Mouse (Mus musculus) frontal cortex, adult 2 months (tissue): ENCODE measurements at regions not wholly inside any gene's neighbourhood (a gene's known extent, or its start where the extent isn't known, plus 50 kb on each side); places are given as distances from the start of the nearest gene placed in this dataset.
A peak's percentile ranks its signal among the peaks of the same experiment; 100 is the strongest.

ENCODE experiments used
- DNase-seq, 2 experiments: peaks; one replicate each; pipeline ENCODE4 v3.0.0; 2022; ENCODE audit warnings: low spot score in 1 of 2; ENCODE audit errors: extremely low spot score in 1 of 2

- peak; percentile 2 to 21 for DNase-seq
These were observed 1302.8 kb upstream of the Tyrp1 start for GRCm38 (mm10) chr4:79530968-79531620.

- DNase-seq, result no peak
These were observed 1302.2 kb upstream of the Tyrp1 start for GRCm38 (mm10) chr4:79531769-79532168.

GRCm38 (mm10) chr4:79532420-79533066, 1301.4 kb upstream of the Tyrp1 start:
- DNase-seq, result peak; percentile 32 to 69

- no peak for DNase-seq
These were observed 1288.5 kb upstream of the Tyrp1 start for GRCm38 (mm10) chr4:79545461-79545860.
